ENCODE assay signal across 19 mouse cellular contexts in the genomic region with DNA sequence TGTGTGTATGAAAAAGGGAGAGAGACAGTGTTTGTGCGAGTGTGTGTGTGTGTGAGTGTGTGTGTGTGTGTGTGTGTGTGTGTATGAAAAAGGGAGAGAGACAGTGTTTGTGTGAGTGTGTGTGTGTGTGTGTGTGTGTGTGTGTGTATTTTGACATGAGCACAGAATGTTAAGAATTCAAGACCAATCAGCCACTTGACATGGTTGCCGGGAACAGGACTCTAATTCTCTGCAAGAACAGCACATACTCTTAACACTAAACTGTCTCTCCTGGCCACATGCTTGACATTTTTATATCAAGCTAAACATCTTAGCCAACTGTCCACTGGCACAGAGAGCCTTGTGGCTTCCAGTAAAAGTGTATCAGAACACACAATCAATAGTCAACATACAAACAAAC. TPM values are rescaled to one million over a fixed set of nuclear protein-coding genes. Genes with fewer than 3 reads are reported as not detected.
"Had no signal": no experiment of that assay in that cellular context is flagged by ENCODE, and none has a peak within 500 bp of the region (broad histone marks: within the 10 kb centered on the region; RNA-seq: fewer than 3 reads in every experiment).

No protein-coding gene starts in this region.

- DNase-seq: lung, postnatal 10 days; lung, postnatal 4 days; midbrain, embryonic 14.5 days; retina, postnatal 1 day; right cerebral cortex, adult 18-20 months; right cerebral cortex, postnatal 25 days; right cerebral cortex, postnatal 4 days; spleen, adult 18-20 months; thymus, adult 18-20 months; thymus, postnatal 14 days; thymus, postnatal 36 days had no signal

- H3K27ac ChIP-seq: liver, embryonic 12.5 days; liver, embryonic 14.5 days; neural tube, embryonic 12.5 days had no signal

- H3K4me3 ChIP-seq: liver, embryonic 12.5 days; lung, embryonic 15.5 days; megakaryocyte, embryonic 14.5 days; midbrain, embryonic 12.5 days; neural tube, embryonic 12.5 days had no signal

- H3K36me3 ChIP-seq: liver, embryonic 12.5 days; lung, embryonic 15.5 days; midbrain, embryonic 12.5 days; neural tube, embryonic 12.5 days had no signal

- ATAC-seq: liver, embryonic 12.5 days had no signal

- H3K9me3 ChIP-seq: liver, embryonic 12.5 days; lung, embryonic 15.5 days; megakaryocyte, embryonic 14.5 days; midbrain, embryonic 12.5 days; neural tube, embryonic 12.5 days had no signal

- H3K4me2 ChIP-seq: liver, embryonic 12.5 days; lung, embryonic 15.5 days; midbrain, embryonic 12.5 days; neural tube, embryonic 12.5 days had no signal

- H3K27me3 ChIP-seq: liver, embryonic 12.5 days; lung, embryonic 15.5 days; neural tube, embryonic 12.5 days had no signal

- H3K9ac ChIP-seq: liver, embryonic 12.5 days; liver, embryonic 14.5 days; lung, embryonic 15.5 days; midbrain, embryonic 12.5 days; neural tube, embryonic 12.5 days had no signal

- H3K4me1 ChIP-seq: liver, embryonic 12.5 days; megakaryocyte, embryonic 14.5 days had no signal

RNA-seq across cellular contexts. Expression of gene Rtkn2, which starts 12.4 kb away (rescaled TPM):
- polyA plus RNA-seq: liver, adult 2 months had no signal

RNA-seq across cellular contexts. Expression of gene Zfp365, which starts 54.5 kb away (rescaled TPM):
- polyA plus RNA-seq: liver, adult 2 months; liver, embryonic 16.5 days had no signal
